Mouse (Mus musculus) heart, embryonic 11.5 days (tissue): ENCODE measurements around the gene Ppie. TPM values are rescaled to one million over a fixed set of nuclear protein-coding genes. Genes with fewer than 3 reads are reported as not detected.

Experiments
- ATAC-seq: fragments of 200-750 bp; cut with Nextera tagmentation; replicated peaks from 2 replicates; pipeline ENCODE4 v1.8.0; 2017; ENCODE audit warnings: moderate library complexity; ENCODE audit not compliant: insufficient number of reproducible peaks, low FRiP score, low TSS enrichment
- H3K27ac ChIP-seq: fragments of 300-500 bp; sonication (generic); 2 replicates; pipeline ENCODE4 v1.5.1; 2014; ENCODE audit warnings: mild to moderate bottlenecking, low read depth, low read length
- H3K27me3 ChIP-seq: fragments of 300-500 bp; sonication (generic); 2 replicates; pipeline ENCODE4 v1.6.1; 2014; ENCODE audit warnings: mild to moderate bottlenecking, low read length, mixed read lengths; ENCODE audit not compliant: control insufficient read depth, insufficient read depth
- H3K36me3 ChIP-seq: fragments of 300-500 bp; sonication (generic); 2 replicates; pipeline ENCODE4 v1.6.1; 2014; ENCODE audit warnings: mild to moderate bottlenecking, low read length, moderate library complexity, mixed read lengths; ENCODE audit not compliant: control insufficient read depth, insufficient read depth
- H3K4me1 ChIP-seq: fragments of 300-500 bp; sonication (generic); 2 replicates; pipeline ENCODE4 v1.6.1; 2014; ENCODE audit warnings: low read length; ENCODE audit not compliant: control insufficient read depth, insufficient read depth
- H3K4me2 ChIP-seq: fragments of 300-500 bp; sonication (generic); 2 replicates; pipeline ENCODE4 v1.6.1; 2014; ENCODE audit warnings: mild to moderate bottlenecking, moderate library complexity
- H3K4me3 ChIP-seq: fragments of 300-500 bp; sonication (generic); 2 replicates; pipeline ENCODE4 v1.5.1; 2014; ENCODE audit warnings: low read depth, low read length
- H3K9ac ChIP-seq: fragments of 300-500 bp; sonication (generic); 2 replicates; pipeline ENCODE4 v1.6.1; 2014; ENCODE audit warnings: mild to moderate bottlenecking, low read depth, low read length, moderate library complexity
- H3K9me3 ChIP-seq: fragments of 300-500 bp; sonication (generic); replicated peaks from 2 replicates; pipeline ENCODE4 v1.6.1; 2016; ENCODE audit warnings: low read length; ENCODE audit not compliant: control insufficient read depth
- WGBS: fragments of 180-500 bp; shearing (Covaris S2); extraction: QIAGEN DNeasy Blood & Tissue Kit; methylation state at CpG from one replicate; pipeline ENCODE4 v1.1.7; 2014; ENCODE audit not compliant: insufficient replicate concordance; 5-methylcytosine and 5-hydroxymethylcytosine counted together
- polyA plus RNA-seq: library from polyadenylated mRNA; unstranded; fragments of >200 nt; fragmentation: Nextera tagmentation; extraction: Ambion mirVana; gene quantifications from 2 replicates; pipeline ENCODE4 v1.2.1, GENCODE M21; 2014

The Ppie gene
- 63.4 and 65.1 TPM in 2 replicates for polyA plus RNA-seq

DNA sequence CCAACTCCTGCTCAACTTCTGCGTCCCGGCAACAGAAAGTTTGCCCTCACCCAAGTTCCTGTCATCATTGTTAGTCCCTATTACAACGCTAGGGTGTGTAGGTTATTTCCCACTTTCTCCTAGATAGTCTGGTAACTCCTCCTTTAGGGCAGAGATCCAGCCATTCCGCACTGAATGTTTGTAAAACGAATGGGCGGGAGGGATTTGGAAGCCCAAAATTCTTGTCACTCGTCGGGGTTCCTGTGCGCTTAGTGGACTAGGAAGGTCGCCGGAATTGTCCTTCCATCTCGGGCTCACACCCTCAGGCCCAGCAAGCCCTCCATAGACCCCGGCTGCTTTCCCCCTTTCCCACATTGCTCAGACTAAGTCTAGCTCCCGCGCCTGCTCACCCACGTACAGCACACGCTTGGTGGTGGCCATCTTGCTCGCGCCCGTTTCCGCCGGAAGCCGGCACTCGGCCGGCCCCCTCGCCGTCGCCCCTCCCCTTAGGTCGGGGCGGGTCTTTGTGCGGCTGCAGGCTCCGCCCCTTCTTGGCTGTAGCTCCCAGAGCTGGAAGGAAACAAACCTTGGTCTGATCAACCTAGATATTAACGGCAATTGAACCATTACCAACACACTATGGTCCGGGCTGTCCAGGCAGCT lies at the start of gene Ppie:
Gene Ppie (minus strand): TSS at position 439 of the 642 bp plus-strand sequence.
- H3K4me1 ChIP-seq: peaks cover 10% of the 10 kb centered on the region
- WGBS: under 1% methylated on average over 34 of the region's 34 CpGs
- peak within 1 kb of the TSS; percentile 81 for H3K4me2 ChIP-seq
- peaks cover 3% of the 10 kb centered on the region; the same call in 1 of the 2 replicates for H3K27me3 ChIP-seq
- peaks cover 10% of the 10 kb centered on the region for H3K36me3 ChIP-seq
- ATAC-seq: peak; percentile 92
- H3K4me3 ChIP-seq: peak within 1 kb of the TSS; percentile 79
- peak within 1 kb of the TSS; percentile 85 for H3K27ac ChIP-seq
- H3K9ac ChIP-seq: peak within 1 kb of the TSS; percentile 82
- no peaks in the 10 kb centered on the region for H3K9me3 ChIP-seq

DNA sequence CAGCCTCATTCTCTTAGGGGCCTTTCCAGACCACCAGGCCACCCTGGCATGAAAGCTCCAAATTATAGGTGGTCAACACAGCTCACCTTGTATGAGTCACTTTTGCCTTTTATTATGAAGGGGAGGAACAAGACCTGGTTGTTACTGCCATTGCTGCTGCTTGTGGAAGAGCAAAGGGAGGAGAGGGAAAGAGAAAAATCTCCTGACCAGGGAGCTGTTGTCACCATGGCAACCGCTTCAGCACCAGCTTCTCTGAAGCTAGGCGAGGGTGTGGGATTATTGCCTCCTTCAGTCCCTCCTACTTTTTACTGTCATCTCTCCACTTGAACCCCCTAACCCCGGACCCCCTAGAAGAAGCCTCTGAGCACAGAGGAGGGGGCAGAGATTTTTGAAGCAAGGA lies 45.1 kb upstream of the Ppie start:
- Histone ChIP-seq H3K9ac (no peak overlapping the region), H3K27me3 (peaks cover 83% of the 10 kb centered on the region), H3K27ac (no peak overlapping the region), H3K36me3 (no peaks in the 10 kb centered on the region), H3K9me3 (no peaks in the 10 kb centered on the region), H3K4me1 (peaks cover 11% of the 10 kb centered on the region), H3K4me2 (no peak overlapping the region), H3K4me3 (no peak overlapping the region)
- 45% methylated on average over 3 of the region's 3 CpGs for WGBS
- no peak for ATAC-seq

DNA sequence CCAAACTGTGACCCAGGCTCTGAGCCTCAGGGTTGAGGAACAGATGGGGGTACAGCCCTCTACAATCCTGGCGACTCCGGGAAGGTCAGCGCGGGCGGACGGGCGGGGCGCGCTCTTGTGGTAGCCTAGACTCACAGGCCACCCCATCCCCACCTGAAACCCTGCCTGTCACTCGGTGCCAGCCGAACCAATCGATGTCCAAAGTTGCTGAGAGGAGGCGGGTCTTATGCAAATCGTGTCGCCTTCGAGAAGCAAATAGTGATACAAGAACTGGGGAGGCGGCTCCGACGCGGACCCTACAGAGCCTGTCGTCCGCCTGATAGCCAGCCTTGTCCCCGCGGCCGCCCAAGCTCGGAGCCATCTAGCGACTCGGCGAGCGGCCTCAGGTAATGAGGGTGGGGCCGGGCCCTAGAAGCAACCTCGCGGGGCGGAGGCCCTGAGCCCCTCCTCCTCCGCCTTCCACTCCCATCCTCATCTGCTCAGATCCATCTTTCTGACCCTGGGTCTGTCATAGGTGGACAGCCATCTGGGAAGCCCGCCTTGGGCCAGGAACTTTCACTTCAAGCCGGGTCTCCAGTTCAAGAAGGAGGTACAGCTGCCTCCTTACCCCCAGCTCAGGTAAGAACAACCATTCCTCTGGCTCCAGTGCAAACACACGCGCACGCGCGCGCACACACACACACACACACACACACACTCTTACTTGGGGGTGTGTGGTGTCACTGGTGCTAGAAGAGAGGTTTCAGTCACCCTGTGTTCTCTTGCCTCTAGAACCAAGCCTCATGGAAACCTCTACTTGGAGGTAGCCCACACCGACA lies 43.7 kb upstream of the Ppie start:
- peak overlapping the region; percentile 36; the same call in 1 of the 2 replicates for H3K9ac ChIP-seq
- H3K9me3 ChIP-seq: no peaks in the 10 kb centered on the region
- H3K4me2 ChIP-seq: peak overlapping the region; percentile 79
- peak overlapping the region; percentile 46 for H3K4me3 ChIP-seq
- peak; percentile 82 for ATAC-seq
- H3K36me3 ChIP-seq: no peaks in the 10 kb centered on the region
- H3K27ac ChIP-seq: no peak overlapping the region
- H3K4me1 ChIP-seq: peaks cover 11% of the 10 kb centered on the region
- WGBS: 10% methylated on average over 44 of the region's 44 CpGs
- H3K27me3 ChIP-seq: peaks cover 83% of the 10 kb centered on the region

DNA sequence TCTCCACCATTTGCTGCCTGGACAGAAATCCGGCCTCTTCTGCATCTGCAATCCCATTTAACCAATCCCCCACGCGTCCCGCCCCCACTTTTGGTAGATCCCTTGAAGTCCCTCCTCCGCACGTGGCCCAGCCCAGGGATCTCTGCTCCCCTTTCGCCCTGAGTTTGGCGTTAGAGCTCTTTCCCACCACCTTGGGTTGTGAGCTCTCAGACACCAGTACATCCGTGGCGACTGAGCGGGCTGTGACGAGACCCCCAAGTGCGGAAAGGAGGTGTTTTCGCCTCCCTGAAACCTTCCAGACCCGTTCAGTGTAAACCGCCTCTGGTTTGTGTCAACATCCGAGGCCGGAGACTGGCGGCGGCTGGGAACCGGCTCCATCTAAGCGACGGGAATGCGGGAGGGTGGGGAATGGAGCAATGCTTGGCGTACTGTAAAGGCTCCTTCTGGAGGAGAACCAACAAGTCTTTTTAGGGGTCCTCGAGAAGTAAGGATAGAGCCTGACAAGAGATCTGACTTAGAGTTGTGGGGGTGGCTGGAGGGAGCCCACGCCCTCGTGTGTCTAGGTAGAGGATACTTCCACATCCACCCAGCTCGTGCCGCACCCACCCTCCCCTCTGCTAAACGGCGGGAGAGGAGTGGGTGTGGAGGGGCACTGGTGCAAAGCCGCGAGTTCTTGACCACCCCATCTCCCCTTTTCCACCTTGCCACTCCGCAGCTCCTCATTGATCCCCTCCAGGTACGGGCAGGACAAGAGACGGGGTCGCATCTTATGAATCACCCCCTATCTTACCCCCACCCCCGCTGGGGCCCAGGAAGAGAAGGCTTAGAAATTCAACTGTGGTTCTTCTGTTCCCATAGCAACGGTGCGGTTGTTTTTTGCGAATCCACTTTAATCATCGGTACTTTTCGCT lies 42.8 kb upstream of the Ppie start, which contains the start of gene Hpcal4:
Gene Hpcal4 (plus strand): TSS at position 900 of the 911 bp plus-strand sequence.
- Histone ChIP-seq H3K4me3 (peak within 1 kb of the TSS; percentile 46), H3K9ac (peak within 1 kb of the TSS; percentile 36; the same call in 1 of the 2 replicates), H3K36me3 (no peaks in the 10 kb centered on the region), H3K27ac (no peak within 1 kb of the TSS), H3K27me3 (peaks cover 80% of the 10 kb centered on the region), H3K9me3 (no peaks in the 10 kb centered on the region), H3K4me1 (peaks cover 11% of the 10 kb centered on the region), H3K4me2 (peak within 1 kb of the TSS; percentile 79)
- under 1% methylated on average over 44 of the region's 44 CpGs for WGBS
- ATAC-seq: peak; percentile 29; the same call in 1 of the 2 replicates

DNA sequence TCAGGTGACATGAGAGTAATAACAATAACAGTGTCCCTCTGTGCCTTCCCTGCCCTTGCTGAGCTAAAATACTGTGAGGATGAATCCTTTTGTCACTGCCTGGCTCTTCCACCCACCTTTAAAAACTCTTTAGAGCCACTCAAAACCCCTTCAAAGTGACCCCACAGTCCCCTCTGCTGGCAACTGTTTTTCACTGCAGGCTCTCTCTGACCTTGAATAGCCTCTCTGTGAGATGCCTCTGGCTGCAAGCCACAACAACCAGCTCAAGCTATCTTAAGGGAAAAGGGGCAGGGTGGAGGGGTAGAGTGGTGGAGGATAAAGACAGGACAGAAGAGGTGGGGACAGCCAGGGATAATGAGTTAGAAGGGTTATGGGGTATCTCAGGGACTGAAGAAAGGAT lies 32.1 kb upstream of the Ppie start:
- no peaks in the 10 kb centered on the region for H3K36me3 ChIP-seq
- no peak for ATAC-seq

DNA sequence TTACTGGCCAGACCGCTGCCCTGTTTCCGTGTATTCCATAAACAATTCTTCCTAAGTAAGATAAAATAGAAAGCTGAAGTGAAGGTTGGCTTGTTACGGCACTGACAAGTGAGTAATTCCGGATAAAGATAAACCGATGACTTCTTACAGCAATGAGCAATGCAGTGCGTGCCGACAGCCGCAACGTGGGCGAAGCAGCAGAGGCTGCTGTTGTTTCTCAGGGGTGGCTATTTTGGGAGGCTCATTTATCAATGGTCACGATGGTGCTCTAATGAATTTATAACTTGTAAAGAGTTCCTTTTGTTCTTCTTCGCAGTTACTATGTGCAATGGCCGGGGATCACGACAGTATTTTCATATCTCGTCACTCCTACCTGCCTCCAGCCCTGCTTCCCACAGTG lies 24.4 kb upstream of the Ppie start:
- Histone ChIP-seq H3K4me1 (peaks cover 4% of the 10 kb centered on the region; the same call in 1 of the 2 replicates), H3K4me2 (no peak overlapping the region)

More for the DNA sequence above, 32.1 kb upstream of the Ppie start:
- Histone ChIP-seq H3K4me2 (no peak overlapping the region), H3K9me3 (no peaks in the 10 kb centered on the region), H3K27me3 (peaks cover 20% of the 10 kb centered on the region), H3K4me3 (no peak overlapping the region), H3K27ac (no peak overlapping the region), H3K9ac (no peak overlapping the region), H3K4me1 (peaks cover 1% of the 10 kb centered on the region; the same call in 1 of the 2 replicates)

DNA sequence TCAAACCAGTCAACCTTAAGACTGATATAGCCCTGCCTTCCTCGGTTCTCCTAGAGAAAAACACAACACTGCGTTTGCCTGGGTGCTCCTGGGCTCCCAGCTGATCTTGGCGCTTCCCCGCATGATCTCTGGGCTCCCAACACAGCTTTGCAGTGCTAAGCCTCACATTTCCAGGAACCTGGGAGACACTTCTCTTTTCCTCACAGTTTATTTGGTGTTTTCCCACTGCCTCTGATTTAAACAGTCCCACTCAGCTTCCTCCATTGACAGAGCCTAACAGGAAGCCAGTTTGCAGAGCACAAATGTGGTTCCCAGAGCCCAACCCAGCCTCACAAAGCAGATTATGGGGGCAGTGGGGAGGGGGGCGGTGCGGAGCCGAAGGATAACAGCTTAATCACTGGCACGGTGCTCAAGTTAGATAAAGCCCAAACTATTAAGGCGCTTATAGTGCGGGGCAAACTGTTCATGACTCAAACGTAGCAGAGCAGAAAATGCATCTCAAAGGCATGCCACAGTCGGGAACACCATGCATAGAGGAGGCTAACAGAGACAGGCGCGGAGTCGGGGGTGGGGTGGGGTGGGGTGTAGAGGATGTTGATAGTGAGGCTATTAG lies 22.7 kb upstream of the Ppie start:
- no peak for ATAC-seq
- WGBS: 9% methylated on average over 15 of the region's 15 CpGs
- H3K9ac ChIP-seq: 0 out of 2 replicates have a peak overlapping the region, but pooled peaks have one; percentile 28

More for the DNA sequence above, 24.4 kb upstream of the Ppie start:
- Histone ChIP-seq H3K27me3 (peaks cover 12% of the 10 kb centered on the region), H3K36me3 (no peaks in the 10 kb centered on the region), H3K9ac (no peak overlapping the region), H3K27ac (no peak overlapping the region), H3K4me3 (no peak overlapping the region), H3K9me3 (no peaks in the 10 kb centered on the region)
- WGBS: 46% methylated on average over 15 of the region's 15 CpGs
- ATAC-seq: no peak

More for the DNA sequence above, 22.7 kb upstream of the Ppie start:
- H3K4me1 ChIP-seq: peaks cover 4% of the 10 kb centered on the region; the same call in 1 of the 2 replicates
- H3K27ac ChIP-seq: no peak overlapping the region
- H3K4me2 ChIP-seq: peak overlapping the region; percentile 56
- H3K9me3 ChIP-seq: no peaks in the 10 kb centered on the region
- H3K4me3 ChIP-seq: peak overlapping the region; percentile 18; the same call in 1 of the 2 replicates
- peaks cover 12% of the 10 kb centered on the region for H3K27me3 ChIP-seq
- H3K36me3 ChIP-seq: no peaks in the 10 kb centered on the region
